Mouse (Mus musculus): Measurements from ENCODE around the gene Ano1.

DNA sequence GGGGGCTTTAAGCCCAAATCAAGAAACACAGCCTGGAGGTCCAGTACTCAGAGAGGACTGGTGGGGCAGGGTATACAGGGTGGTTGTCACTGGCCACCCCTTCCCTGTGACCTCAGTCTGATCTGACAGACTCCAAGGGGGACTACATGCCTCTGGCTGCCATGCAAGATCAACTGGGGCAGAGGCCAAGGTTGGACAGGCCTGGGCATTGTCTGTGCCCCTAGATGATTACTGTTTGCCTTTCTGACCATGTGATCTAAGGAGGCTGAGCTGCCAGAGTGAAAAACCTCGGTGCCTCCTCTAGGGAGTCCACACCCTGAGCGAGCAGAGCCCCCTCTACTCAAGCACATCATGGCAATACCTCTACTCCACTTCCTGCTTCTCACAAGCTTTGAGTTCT, 115.8 kb downstream of the Ano1 start:
- TF ChIP-seq HCFC1 (IDR thresholded peaks at IDR 0.05; ENCODE audit: borderline replicate concordance, insufficient read depth, low read length) (no peak), ZNF384 (IDR thresholded peaks at IDR 0.05; ENCODE audit: low read depth, low read length) (no peak), ZC3H11A (IDR thresholded peaks at IDR 0.05; ENCODE audit: borderline replicate concordance, low read depth, low read length) (no peak), MAFK (IDR thresholded peaks at IDR 0.05; ENCODE audit: insufficient read depth, low read depth, low read length) (no peak)
